Mouse (Mus musculus): ENCODE data around the gene Bahcc1. TPM values are rescaled to one million over a fixed set of nuclear protein-coding genes. Genes with fewer than 3 reads are reported as not detected.

The Bahcc1 gene
- total RNA-seq, 1 experiment from 2014 or later = 13.2 TPM

Other genes starting within 250 kb of the Bahcc1 start
- gene Aatk, start 185.8 kb upstream of the Bahcc1 start, total RNA-seq (2017) = 1.2 and 2.6 TPM in 2 replicates
- gene Cep131, start 146.1 kb upstream of the Bahcc1 start, total RNA-seq (2017) = 31.4 and 34.0 TPM in 2 replicates
- gene Tepsin, start 134.2 kb upstream of the Bahcc1 start, total RNA-seq (2017) = 5.3 and 7.9 TPM in 2 replicates
- 15.7 and 21.7 TPM in 2 replicates for gene Ndufaf8, start 134.0 kb upstream of the Bahcc1 start, total RNA-seq (2017)
- gene Slc38a10, start 81.6 kb upstream of the Bahcc1 start, total RNA-seq (2017) = 49.5 and 55.3 TPM in 2 replicates
- gene Actg1, start 115.6 kb downstream of the Bahcc1 start, total RNA-seq (2017) = 857 and 890 TPM in 2 replicates
- gene Fscn2, start 128.6 kb downstream of the Bahcc1 start, total RNA-seq (2017) = not detected in 2 replicates
- 6.6 and 18.3 TPM in 2 replicates for gene Faap100, start 145.8 kb downstream of the Bahcc1 start, total RNA-seq (2017)
- gene Nploc4, start 204.8 kb downstream of the Bahcc1 start, total RNA-seq (2017) = 29.8 and 37.9 TPM in 2 replicates
- not detected in 2 replicates for gene Tspan10, start 209.7 kb downstream of the Bahcc1 start, total RNA-seq (2017)
- gene Pde6g, start 220.6 kb downstream of the Bahcc1 start, total RNA-seq (2017) = not detected in 2 replicates
- gene Oxld1, start 225.1 kb downstream of the Bahcc1 start, total RNA-seq (2017) = 6.5 and 13.6 TPM in 2 replicates
- gene Ccdc137, start 225.2 kb downstream of the Bahcc1 start, total RNA-seq (2017) = 73.3 and 101 TPM in 2 replicates
- gene Arl16, start 234.7 kb downstream of the Bahcc1 start, total RNA-seq (2017) = 7.7 and 9.4 TPM in 2 replicates

Measured in common myeloid progenitor, adult 5-6 weeks (primary cell).